Mouse (Mus musculus): ENCODE measurements around the gene Gm20521.

GRCm38 (mm10) chr14:54937361-54938182 lies 54.3 kb downstream of the Gm20521 start:
- TF ChIP-seq POLR2A (IDR thresholded peaks at IDR 0.05; ENCODE audit: borderline replicate concordance, low read depth, low read length) (no peak), CTCF (IDR thresholded peaks at IDR 0.05; ENCODE audit: low read depth, low read length) (no peak)
